Mouse (Mus musculus) CH12.LX (cell line): ENCODE results near the gene Uso1. TPM values are rescaled to one million over a fixed set of nuclear protein-coding genes. Genes with fewer than 3 reads are reported as not detected.

Experiments used
- DNase-seq: peaks from one replicate; pipeline ENCODE4 v3.0.0-alpha.2; 2013; ENCODE audit errors: extremely low read depth
- H3K27ac ChIP-seq: 2 replicates; pipeline ENCODE4 v1.5.1; 2012; ENCODE audit warnings: low read depth, mild to moderate bottlenecking, control low read depth, moderate library complexity; ENCODE audit not compliant: insufficient read depth
- H3K27me3 ChIP-seq: replicated peaks from 2 replicates; pipeline ENCODE3; 2012; ENCODE audit warnings: inconsistent platforms
- H3K36me3 ChIP-seq, 2 experiments: replicated peaks in 1 of 2; 2 replicates each; pipeline versions ENCODE3 to v1.6.1; 2012; ENCODE audit warnings: inconsistent platforms in 1 of 2, low read length in 1 of 2, mild to moderate bottlenecking in 1 of 2, mixed read lengths in 1 of 2, moderate library complexity in 1 of 2; ENCODE audit not compliant: control insufficient read depth in 1 of 2, insufficient read depth in 1 of 2
- H3K4me1 ChIP-seq, 2 experiments: 2 replicates each; pipeline ENCODE4 v1.6.1; 2012; ENCODE audit warnings: inconsistent platforms in 1 of 2, moderate library complexity in 1 of 2; ENCODE audit not compliant: insufficient read depth in 2 of 2, control insufficient read depth in 1 of 2
- H3K4me2 ChIP-seq: 2 replicates; pipeline ENCODE4 v1.6.1; 2012; ENCODE audit warnings: low read depth, mild to moderate bottlenecking, control low read depth; ENCODE audit not compliant: poor library complexity, insufficient read depth, severe bottlenecking
- H3K4me3 ChIP-seq, 3 experiments: fragments of 150-350 bp in 1 of 3; sonication (generic) in 1 of 3; replicated peaks in 1 of 3; 2 replicates each; pipeline versions ENCODE3 to v1.5.1; 2011 to 2012; ENCODE audit warnings: low read depth in 2 of 3, low read length in 2 of 3, mild to moderate bottlenecking in 2 of 3, moderate library complexity in 2 of 3, control low read depth in 1 of 3, improper control_type of control experiment in 1 of 3, inconsistent platforms in 1 of 3, mixed read lengths in 1 of 3; ENCODE audit not compliant: poor library complexity in 1 of 3
- H3K79me2 ChIP-seq: replicated peaks from 2 replicates; pipeline ENCODE4 v1.6.1; 2012; ENCODE audit warnings: mild to moderate bottlenecking, moderate library complexity; ENCODE audit not compliant: control insufficient read depth, poor library complexity, insufficient read depth, severe bottlenecking; ENCODE audit errors: extremely low read depth
- H3K9ac ChIP-seq: 2 replicates; pipeline ENCODE4 v1.6.1; 2012; ENCODE audit warnings: low read depth, mild to moderate bottlenecking, control low read depth, moderate library complexity; ENCODE audit not compliant: insufficient read depth
- H3K9me3 ChIP-seq: replicated peaks from 2 replicates; pipeline ENCODE3; 2012; ENCODE audit warnings: low read length, inconsistent platforms, mixed read lengths
- CHD1 ChIP-seq: IDR thresholded peaks from 2 replicates; pipeline ENCODE4 v1.6.1; 2012; ENCODE audit warnings: low read depth, low read length, improper control_type of control experiment, inconsistent platforms
- CTCF ChIP-seq, 2 experiments: IDR thresholded peaks in 1 of 2; conservative IDR thresholded peaks in 1 of 2; 2 replicates each; pipeline ENCODE4 v1.5.1; 2011 to 2012; ENCODE audit warnings: low read depth in 2 of 2, low read length in 2 of 2, improper control_type of control experiment in 1 of 2, inconsistent platforms in 1 of 2, mild to moderate bottlenecking in 1 of 2, moderate library complexity in 1 of 2
- ELF1 ChIP-seq: IDR thresholded peaks from 2 replicates; pipeline ENCODE4 v1.6.1; 2014; ENCODE audit warnings: low read depth, mild to moderate bottlenecking, inconsistent platforms, low read length, improper control_type of control experiment
- HCFC1 ChIP-seq: IDR thresholded peaks from 2 replicates; pipeline ENCODE4 v1.6.1; 2012; ENCODE audit warnings: low read depth, mild to moderate bottlenecking, inconsistent platforms, low read length, improper control_type of control experiment
- MAFK ChIP-seq: IDR thresholded peaks from 2 replicates; pipeline ENCODE4 v1.6.1; 2011; ENCODE audit warnings: low read length, improper control_type of control experiment; ENCODE audit not compliant: insufficient replicate concordance
- MEF2A ChIP-seq: IDR thresholded peaks from 2 replicates; pipeline ENCODE4 v1.6.1; 2014; ENCODE audit warnings: low read depth, mild to moderate bottlenecking, inconsistent platforms, low read length, improper control_type of control experiment, borderline replicate concordance
- MXI1 ChIP-seq: IDR thresholded peaks from 2 replicates; pipeline ENCODE4 v1.6.1; 2011; ENCODE audit warnings: mild to moderate bottlenecking, low read depth, low read length, improper control_type of control experiment
- MYC ChIP-seq: IDR thresholded peaks from 2 replicates; pipeline ENCODE4 v1.6.1; 2011; ENCODE audit warnings: low read depth, mild to moderate bottlenecking, improper control_type of control experiment, low read length
- NELFE ChIP-seq: IDR thresholded peaks from 2 replicates; pipeline ENCODE4 v1.6.1; 2011; ENCODE audit warnings: low read depth, low read length, improper control_type of control experiment
- NRF1 ChIP-seq: IDR thresholded peaks from 2 replicates; pipeline ENCODE4 v1.6.1; 2014; ENCODE audit warnings: low read depth, mild to moderate bottlenecking, inconsistent platforms, low read length, improper control_type of control experiment, moderate library complexity
- PAX5 ChIP-seq: IDR thresholded peaks from 2 replicates; pipeline ENCODE4 v1.6.1; 2012; ENCODE audit warnings: low read length, inconsistent platforms, mixed read lengths
- POLR2AphosphoS2 ChIP-seq: IDR thresholded peaks from 2 replicates; pipeline ENCODE4 v1.6.1; 2011; ENCODE audit warnings: low read depth, low read length, improper control_type of control experiment
- RCOR1 ChIP-seq: conservative IDR thresholded peaks from 2 replicates; pipeline ENCODE4 v1.6.1; 2012; ENCODE audit warnings: low read depth, mild to moderate bottlenecking, inconsistent platforms, low read length, improper control_type of control experiment
- ZKSCAN1 ChIP-seq: IDR thresholded peaks from 2 replicates; pipeline ENCODE4 v1.6.1; 2012; ENCODE audit warnings: low read depth, inconsistent platforms, low read length, improper control_type of control experiment, borderline replicate concordance
- ZNF384 ChIP-seq: IDR thresholded peaks from 2 replicates; pipeline ENCODE4 v1.6.1; 2012; ENCODE audit warnings: low read depth, low read length, improper control_type of control experiment, inconsistent platforms
- dilution Hi-C: fragments of 300-500 bp; cut with MboI; formaldehyde crosslinking; loops from 2 replicates; pipeline ENCODE4 v1.14.3; 2020; ENCODE audit warnings: low sequenced_read_pairs; ENCODE audit not compliant: extremely low pct_unique_long_range_greater_than_20kb, extremely low pct_ligation_motif_present
- in situ Hi-C: fragments of 300-500 bp; cut with MboI; formaldehyde crosslinking; loops from 3 replicates; pipeline ENCODE4 v1.14.3; 2019; ENCODE audit warnings: low sequenced_read_pairs, low pct_ligation_motif_present, low pct_unique_long_range_greater_than_20kb, mixed read lengths
- polyA plus RNA-seq: library from polyadenylated mRNA; unstranded; fragments of >175 nt; gene quantifications from 2 replicates; pipeline ENCODE4 v1.2.1, GENCODE M21; 2012; ENCODE audit warnings: low read depth; ENCODE audit not compliant: insufficient read length
- total RNA-seq, 2 experiments: library from RNA; depleted of rRNA; stranded (reverse); fragments of 300-350 nt in 1 of 2; fragments of >200 nt in 1 of 2; gene quantifications; 2 replicates each; pipeline ENCODE4 v1.2.3; 2012 to 2014

Gene Uso1
- total and polyA plus RNA-seq, 3 experiments, result 19.9 to 63.7 (median 20.9) TPM

- DNase-seq, result no peak
- Histone ChIP-seq H3K27ac (no peak overlapping the region), H3K4me1 (peaks cover 8 to 17% of the 10 kb centered on the region in 2 experiments; a peak in 3 of 4 replicates)
- no peak for TF ChIP-seq NRF1
- TF ChIP-seq CTCF (conservative IDR thresholded peaks at IDR 0.05 in 1 of 2, IDR thresholded peaks at IDR 0.05 in 1 of 2; ENCODE audit: low read depth in 2 of 2, low read length in 2 of 2), result no peak
- TF ChIP-seq, all 38 proteins: peak for 0
- in situ Hi-C loops (no loop called here), dilution Hi-C loops (no loop called here)
- Histone ChIP-seq H3K27me3 (no peaks in the 10 kb centered on the region), H3K79me2 (no peaks in the 10 kb centered on the region), H3K9ac (no peak overlapping the region), H3K9me3 (no peaks in the 10 kb centered on the region), H3K4me2 (peak overlapping the region; percentile 23; the same call in 1 of the 2 replicates), H3K4me3 (no peak overlapping the region), H3K36me3 (no peaks in the 10 kb centered on the region)
Observed at GRCm38 (mm10) chr5:92219826-92220225, 82.1 kb downstream of the Uso1 start.

- H3K4me2 ChIP-seq, result no peak overlapping the region
- H3K9ac ChIP-seq, result no peak overlapping the region
- no peaks in the 10 kb centered on the region for H3K79me2 ChIP-seq
- no peaks in the 10 kb centered on the region for H3K27me3 ChIP-seq
- TF ChIP-seq CHD1 (no peak), MEF2A (no peak), ELF1 (no peak), POLR2AphosphoS2 (no peak), ZKSCAN1 (no peak), CTCF (conservative IDR thresholded peaks at IDR 0.05 in 1 of 2, IDR thresholded peaks at IDR 0.05 in 1 of 2; ENCODE audit: low read depth in 2 of 2, low read length in 2 of 2) (no peak), NELFE (no peak), HCFC1 (no peak), PAX5 (no peak), RCOR1 (no peak), MYC (no peak), MAFK (no peak)
- dilution Hi-C loops (no loop called here), in situ Hi-C loops (no loop called here)
- DNase-seq, result no peak
- peaks cover 8 to 17% of the 10 kb centered on the region in 2 experiments; a peak in 3 of 4 replicates for H3K4me1 ChIP-seq
- no peak overlapping the region for H3K4me3 ChIP-seq
- H3K36me3 ChIP-seq, result peaks cover 0 to 1% of the 10 kb centered on the region in 2 experiments
- H3K27ac ChIP-seq, result no peak overlapping the region
- H3K9me3 ChIP-seq, result no peaks in the 10 kb centered on the region
Observed at GRCm38 (mm10) chr5:92220287-92220902, 82.7 kb downstream of the Uso1 start.

GRCm38 (mm10) chr5:92227782-92228181 is 90.0 kb downstream of the Uso1 start:
- peaks cover 0 to 12% of the 10 kb centered on the region in 2 experiments for H3K36me3 ChIP-seq
- TF ChIP-seq ELF1 (peak; percentile 53), ZNF384 (peak; percentile 60), CTCF (conservative IDR thresholded peaks at IDR 0.05 in 1 of 2, IDR thresholded peaks at IDR 0.05 in 1 of 2; ENCODE audit: low read depth in 2 of 2, low read length in 2 of 2) (peak in 1 of 2 experiments; percentile 28; a peak in 1 of 4 replicates), MXI1 (no peak)
- TF ChIP-seq, all 38 proteins: peak for 3
- Histone ChIP-seq H3K9me3 (no peaks in the 10 kb centered on the region), H3K9ac (peak overlapping the region; percentile 80; the same call in 1 of the 2 replicates), H3K4me1 (peaks cover 12 to 38% of the 10 kb centered on the region in 2 experiments), H3K27me3 (no peaks in the 10 kb centered on the region), H3K27ac (no peak overlapping the region), H3K79me2 (no peaks in the 10 kb centered on the region), H3K4me3 (peak overlapping the region; percentile 56 to 68 (median 62)), H3K4me2 (peak overlapping the region; percentile 89)
- DNase-seq, result peak; percentile 35
- in situ Hi-C loops, result no loop called here
- dilution Hi-C loops, result no loop called here
